Mouse (Mus musculus): Measurements from ENCODE around the gene Herc1.

GRCm38 (mm10) chr9:66521595-66521994, 171.3 kb downstream of the Herc1 start:
- TF ChIP-seq CTCF (IDR thresholded peaks at IDR 0.05; ENCODE audit: extremely low read depth, insufficient read depth, insufficient read length, insufficient replicate concordance), result no peak
- no peak for TF ChIP-seq POLR2A (IDR thresholded peaks at IDR 0.05; ENCODE audit: low read depth, low read length)
